Mouse (Mus musculus) limb, embryonic 10.5 days (tissue): Measurements from ENCODE around the gene Lamtor5. TPM values are rescaled to one million over a fixed set of nuclear protein-coding genes. Genes with fewer than 3 reads are reported as not detected.

Experiments used
- DNase-seq: peaks from one replicate; pipeline ENCODE4 v3.0.0-alpha.2; 2017; ENCODE audit warnings: low spot score
- H3K27ac ChIP-seq: fragments of 300-500 bp; sonication (generic); 2 replicates; pipeline ENCODE4 v1.5.1; 2016; ENCODE audit warnings: mild to moderate bottlenecking
- H3K27me3 ChIP-seq: fragments of 300-500 bp; sonication (generic); 2 replicates; pipeline ENCODE4 v1.6.1; 2016; ENCODE audit warnings: low read depth, mild to moderate bottlenecking; ENCODE audit not compliant: poor library complexity, severe bottlenecking
- H3K36me3 ChIP-seq: fragments of 300-500 bp; sonication (generic); 2 replicates; pipeline ENCODE4 v1.6.1; 2016; ENCODE audit warnings: mild to moderate bottlenecking, moderate library complexity
- H3K4me1 ChIP-seq: fragments of 300-500 bp; sonication (generic); 2 replicates; pipeline ENCODE4 v1.6.1; 2016
- H3K4me3 ChIP-seq: fragments of 300-500 bp; sonication (generic); 2 replicates; pipeline ENCODE4 v1.5.1; 2016; ENCODE audit warnings: mild to moderate bottlenecking, moderate library complexity
- H3K9me3 ChIP-seq: fragments of 300-500 bp; sonication (generic); replicated peaks from 2 replicates; pipeline ENCODE4 v1.6.1; 2016; ENCODE audit warnings: mild to moderate bottlenecking
- WGBS: fragments of 180-500 bp; shearing (Covaris S2); methylation state at CpG from one replicate; pipeline ENCODE4 v1.1.7; 2016; 5-methylcytosine and 5-hydroxymethylcytosine counted together
- polyA plus RNA-seq: library from polyadenylated mRNA; unstranded; fragments of >200 nt; fragmentation: Nextera tagmentation; extraction: Ambion mirVana; gene quantifications from 2 replicates; pipeline ENCODE4 v1.2.1, GENCODE M21; 2016

Lamtor5 gene
- polyA plus RNA-seq, 1 experiment from 2014 or later = 179 TPM

DNA sequence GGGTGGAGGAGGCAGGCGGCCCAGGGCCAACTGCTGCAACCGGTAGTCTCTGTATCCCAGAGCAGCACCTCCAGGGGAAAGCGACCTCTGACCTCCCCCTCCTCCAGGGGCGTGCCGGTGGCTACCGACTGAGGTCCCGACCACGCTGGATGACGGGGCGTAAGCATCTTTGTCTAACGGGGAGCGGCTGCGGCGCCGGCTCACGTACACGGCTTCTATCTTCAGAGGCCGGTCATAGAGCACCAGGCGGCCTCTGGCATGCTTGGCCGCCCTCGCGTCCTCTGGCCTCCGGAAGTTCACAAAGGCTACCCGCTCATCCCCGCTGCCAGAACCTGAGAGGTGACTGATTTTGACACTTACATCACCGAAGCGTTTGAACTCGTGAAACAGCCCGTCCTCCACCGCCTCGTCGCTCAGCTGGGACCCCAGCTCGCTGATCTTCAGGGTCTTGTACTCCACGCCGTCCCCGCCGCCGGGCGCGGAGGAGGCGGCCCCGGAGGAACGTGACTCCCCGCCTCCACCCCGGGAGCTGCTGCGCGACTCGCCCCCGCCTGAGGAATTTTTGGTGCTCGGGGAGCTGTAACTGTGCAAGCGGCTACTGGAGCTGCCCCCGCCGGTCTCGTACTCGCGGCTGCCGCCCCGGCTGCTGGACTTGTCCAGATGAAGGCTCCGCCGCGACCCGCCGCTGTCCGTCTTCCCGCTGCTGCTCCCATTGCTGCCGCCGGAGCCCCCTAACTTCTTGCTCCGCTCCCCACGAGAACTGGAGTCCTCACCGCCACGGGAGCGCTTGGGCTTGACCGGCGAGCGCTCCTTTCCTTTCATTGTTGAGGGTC lies 53.7 kb downstream of the Lamtor5 start:
- no peaks in the 10 kb centered on the region for H3K27me3 ChIP-seq
- peak overlapping the region; percentile 97 for H3K4me3 ChIP-seq
- H3K27ac ChIP-seq = peak overlapping the region; percentile 98
- DNase-seq = no peak
- peaks cover 43% of the 10 kb centered on the region for H3K36me3 ChIP-seq
- H3K4me1 ChIP-seq = peaks cover 38% of the 10 kb centered on the region
- H3K9me3 ChIP-seq = no peaks in the 10 kb centered on the region
- under 1% methylated on average over 75 of the region's 75 CpGs for WGBS

DNA sequence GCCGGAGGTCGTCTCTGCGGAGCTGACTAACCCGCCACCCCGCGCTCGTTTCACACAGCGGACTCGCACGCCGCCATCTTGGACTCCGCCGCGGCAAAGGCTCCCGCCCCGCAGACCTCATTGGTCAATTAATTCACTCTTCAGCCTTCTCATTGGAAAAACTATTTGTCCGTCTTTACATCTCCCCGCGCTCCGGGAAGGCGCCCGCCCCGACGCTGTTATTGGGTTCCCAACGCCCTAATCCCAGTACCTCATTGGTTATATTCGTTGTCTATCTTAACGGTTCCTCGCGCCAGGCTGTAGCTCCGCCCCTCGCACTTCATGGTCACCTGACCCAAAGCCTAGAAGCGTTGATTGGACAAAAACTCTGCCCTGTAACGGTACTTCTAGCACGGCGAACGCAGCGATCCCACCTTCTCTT lies 54.3 kb downstream of the Lamtor5 start:
- H3K27me3 ChIP-seq = no peaks in the 10 kb centered on the region
- peak; percentile 89 for DNase-seq
- WGBS = under 1% methylated on average over 37 of the region's 37 CpGs
- H3K27ac ChIP-seq = peak overlapping the region; percentile 98
- peaks cover 37% of the 10 kb centered on the region for H3K36me3 ChIP-seq
- H3K9me3 ChIP-seq = no peaks in the 10 kb centered on the region
- H3K4me3 ChIP-seq = peak overlapping the region; percentile 97
- peaks cover 38% of the 10 kb centered on the region for H3K4me1 ChIP-seq

Other genes with a start within 250 kb of the Lamtor5 start
- 2.0 and 2.1 TPM in 2 replicates for gene Kcna3, start 242.7 kb upstream of the Lamtor5 start, polyA plus RNA-seq
- gene Kcna2, start 177.7 kb upstream of the Lamtor5 start, polyA plus RNA-seq = 0.03 TPM in 1 of 2 replicates, not detected in the other
- gene Kcna10, start 95.8 kb upstream of the Lamtor5 start, polyA plus RNA-seq = not detected in 2 replicates
- gene Cym, start 57.1 kb upstream of the Lamtor5 start, polyA plus RNA-seq = not detected in 2 replicates
- gene A630076J17Rik, start 48.2 kb upstream of the Lamtor5 start, polyA plus RNA-seq = not detected in 2 replicates
- gene Prok1, start 39.2 kb upstream of the Lamtor5 start, polyA plus RNA-seq = not detected in 2 replicates
- 1.9 and 4.2 TPM in 2 replicates for gene Slc16a4, start 12.4 kb downstream of the Lamtor5 start, polyA plus RNA-seq
- gene Rbm15, start 54.8 kb downstream of the Lamtor5 start, polyA plus RNA-seq = 17.2 and 17.4 TPM in 2 replicates
- not detected in 2 replicates for gene Kcnc4, start 180.7 kb downstream of the Lamtor5 start, polyA plus RNA-seq
- gene Slc6a17, start 239.2 kb downstream of the Lamtor5 start, polyA plus RNA-seq = 6.0 and 6.3 TPM in 2 replicates